Mouse (Mus musculus) CH12.LX (cell line): Measurements from ENCODE around the gene Comtd1. TPM values are rescaled to one million over a fixed set of nuclear protein-coding genes. Genes with fewer than 3 reads are reported as not detected.

Source experiments
- DNase-seq: peaks from one replicate; pipeline ENCODE4 v3.0.0-alpha.2; 2013; ENCODE audit errors: extremely low read depth
- H3K27ac ChIP-seq: 2 replicates; pipeline ENCODE4 v1.5.1; 2012; ENCODE audit warnings: low read depth, mild to moderate bottlenecking, control low read depth, moderate library complexity; ENCODE audit not compliant: insufficient read depth
- H3K27me3 ChIP-seq: replicated peaks from 2 replicates; pipeline ENCODE3; 2012; ENCODE audit warnings: inconsistent platforms
- H3K36me3 ChIP-seq, 2 experiments: replicated peaks in 1 of 2; 2 replicates each; pipeline versions ENCODE3 to v1.6.1; 2012; ENCODE audit warnings: inconsistent platforms in 1 of 2, low read length in 1 of 2, mild to moderate bottlenecking in 1 of 2, mixed read lengths in 1 of 2, moderate library complexity in 1 of 2; ENCODE audit not compliant: control insufficient read depth in 1 of 2, insufficient read depth in 1 of 2
- H3K4me1 ChIP-seq, 2 experiments: 2 replicates each; pipeline ENCODE4 v1.6.1; 2012; ENCODE audit warnings: inconsistent platforms in 1 of 2, moderate library complexity in 1 of 2; ENCODE audit not compliant: insufficient read depth in 2 of 2, control insufficient read depth in 1 of 2
- H3K4me2 ChIP-seq: 2 replicates; pipeline ENCODE4 v1.6.1; 2012; ENCODE audit warnings: low read depth, mild to moderate bottlenecking, control low read depth; ENCODE audit not compliant: poor library complexity, insufficient read depth, severe bottlenecking
- H3K4me3 ChIP-seq, 3 experiments: fragments of 150-350 bp in 1 of 3; sonication (generic) in 1 of 3; replicated peaks in 1 of 3; 2 replicates each; pipeline versions ENCODE3 to v1.5.1; 2011 to 2012; ENCODE audit warnings: low read depth in 2 of 3, low read length in 2 of 3, mild to moderate bottlenecking in 2 of 3, moderate library complexity in 2 of 3, control low read depth in 1 of 3, improper control_type of control experiment in 1 of 3, inconsistent platforms in 1 of 3, mixed read lengths in 1 of 3; ENCODE audit not compliant: poor library complexity in 1 of 3
- H3K79me2 ChIP-seq: replicated peaks from 2 replicates; pipeline ENCODE4 v1.6.1; 2012; ENCODE audit warnings: mild to moderate bottlenecking, moderate library complexity; ENCODE audit not compliant: control insufficient read depth, poor library complexity, insufficient read depth, severe bottlenecking; ENCODE audit errors: extremely low read depth
- H3K9ac ChIP-seq: 2 replicates; pipeline ENCODE4 v1.6.1; 2012; ENCODE audit warnings: low read depth, mild to moderate bottlenecking, control low read depth, moderate library complexity; ENCODE audit not compliant: insufficient read depth
- H3K9me3 ChIP-seq: replicated peaks from 2 replicates; pipeline ENCODE3; 2012; ENCODE audit warnings: low read length, inconsistent platforms, mixed read lengths
- CHD1 ChIP-seq: IDR thresholded peaks from 2 replicates; pipeline ENCODE4 v1.6.1; 2012; ENCODE audit warnings: low read depth, low read length, improper control_type of control experiment, inconsistent platforms
- E2F4 ChIP-seq: IDR thresholded peaks from 2 replicates; pipeline ENCODE4 v1.6.1; 2011; ENCODE audit warnings: low read depth, low read length, improper control_type of control experiment; ENCODE audit not compliant: insufficient replicate concordance
- ELF1 ChIP-seq: IDR thresholded peaks from 2 replicates; pipeline ENCODE4 v1.6.1; 2014; ENCODE audit warnings: low read depth, mild to moderate bottlenecking, inconsistent platforms, low read length, improper control_type of control experiment
- EP300 ChIP-seq: IDR thresholded peaks from 2 replicates; pipeline ENCODE4 v1.6.1; 2011; ENCODE audit warnings: low read length, improper control_type of control experiment
- ETS1 ChIP-seq: conservative IDR thresholded peaks from 2 replicates; pipeline ENCODE4 v1.6.1; 2012; ENCODE audit warnings: low read depth, mild to moderate bottlenecking, inconsistent platforms, low read length, improper control_type of control experiment, moderate library complexity
- GABPA ChIP-seq: IDR thresholded peaks from 2 replicates; pipeline ENCODE4 v1.6.1; 2012; ENCODE audit warnings: low read depth, low read length, improper control_type of control experiment, inconsistent platforms; ENCODE audit not compliant: insufficient replicate concordance
- IRF4 ChIP-seq: IDR thresholded peaks from 2 replicates; pipeline ENCODE4 v1.6.1; 2014; ENCODE audit warnings: low read depth, mild to moderate bottlenecking, inconsistent platforms, low read length, improper control_type of control experiment
- JUN ChIP-seq: IDR thresholded peaks from 2 replicates; pipeline ENCODE4 v1.6.1; 2011; ENCODE audit warnings: low read depth, mild to moderate bottlenecking, low read length, improper control_type of control experiment, moderate library complexity; ENCODE audit not compliant: insufficient read depth
- MAFK ChIP-seq: IDR thresholded peaks from 2 replicates; pipeline ENCODE4 v1.6.1; 2011; ENCODE audit warnings: low read length, improper control_type of control experiment; ENCODE audit not compliant: insufficient replicate concordance
- MAX ChIP-seq: IDR thresholded peaks from 2 replicates; pipeline ENCODE4 v1.6.1; 2011; ENCODE audit warnings: low read length, improper control_type of control experiment
- MEF2A ChIP-seq: IDR thresholded peaks from 2 replicates; pipeline ENCODE4 v1.6.1; 2014; ENCODE audit warnings: low read depth, mild to moderate bottlenecking, inconsistent platforms, low read length, improper control_type of control experiment, borderline replicate concordance
- MXI1 ChIP-seq: IDR thresholded peaks from 2 replicates; pipeline ENCODE4 v1.6.1; 2011; ENCODE audit warnings: mild to moderate bottlenecking, low read depth, low read length, improper control_type of control experiment
- NELFE ChIP-seq: IDR thresholded peaks from 2 replicates; pipeline ENCODE4 v1.6.1; 2011; ENCODE audit warnings: low read depth, low read length, improper control_type of control experiment
- POLR2A ChIP-seq: IDR thresholded peaks from 2 replicates; pipeline ENCODE4 v1.6.1; 2011; ENCODE audit warnings: low read depth, mild to moderate bottlenecking, improper control_type of control experiment, low read length
- RCOR1 ChIP-seq: conservative IDR thresholded peaks from 2 replicates; pipeline ENCODE4 v1.6.1; 2012; ENCODE audit warnings: low read depth, mild to moderate bottlenecking, inconsistent platforms, low read length, improper control_type of control experiment
- SIN3A ChIP-seq: IDR thresholded peaks from 2 replicates; pipeline ENCODE4 v1.6.1; 2012; ENCODE audit warnings: low read length, improper control_type of control experiment, inconsistent platforms
- SMC3 ChIP-seq: IDR thresholded peaks from 2 replicates; pipeline ENCODE4 v1.6.1; 2011; ENCODE audit warnings: low read depth, low read length, improper control_type of control experiment
- TBP ChIP-seq: conservative IDR thresholded peaks from 2 replicates; pipeline ENCODE4 v1.6.1; 2011; ENCODE audit warnings: low read depth, low read length, improper control_type of control experiment
- TCF12 ChIP-seq: IDR thresholded peaks from 2 replicates; pipeline ENCODE4 v1.6.1; 2014; ENCODE audit warnings: low read depth, mild to moderate bottlenecking, inconsistent platforms, low read length, improper control_type of control experiment
- UBTF ChIP-seq: IDR thresholded peaks from 2 replicates; pipeline ENCODE4 v1.6.1; 2012; ENCODE audit warnings: low read depth, mild to moderate bottlenecking, inconsistent platforms, low read length, improper control_type of control experiment, moderate library complexity
- ZKSCAN1 ChIP-seq: IDR thresholded peaks from 2 replicates; pipeline ENCODE4 v1.6.1; 2012; ENCODE audit warnings: low read depth, inconsistent platforms, low read length, improper control_type of control experiment, borderline replicate concordance
- dilution Hi-C: fragments of 300-500 bp; cut with MboI; formaldehyde crosslinking; loops from 2 replicates; pipeline ENCODE4 v1.14.3; 2020; ENCODE audit warnings: low sequenced_read_pairs; ENCODE audit not compliant: extremely low pct_unique_long_range_greater_than_20kb, extremely low pct_ligation_motif_present
- in situ Hi-C: fragments of 300-500 bp; cut with MboI; formaldehyde crosslinking; loops from 3 replicates; pipeline ENCODE4 v1.14.3; 2019; ENCODE audit warnings: low sequenced_read_pairs, low pct_ligation_motif_present, low pct_unique_long_range_greater_than_20kb, mixed read lengths
- polyA plus RNA-seq: library from polyadenylated mRNA; unstranded; fragments of >175 nt; gene quantifications from 2 replicates; pipeline ENCODE4 v1.2.1, GENCODE M21; 2012; ENCODE audit warnings: low read depth; ENCODE audit not compliant: insufficient read length
- total RNA-seq, 2 experiments: library from RNA; depleted of rRNA; stranded (reverse); fragments of 300-350 nt in 1 of 2; fragments of >200 nt in 1 of 2; gene quantifications; 2 replicates each; pipeline ENCODE4 v1.2.3; 2012 to 2014

The Comtd1 gene
- total and polyA plus RNA-seq, 3 experiments = 14.2 to 34.9 (median 29.0) TPM

- Histone ChIP-seq H3K79me2 (no peaks in the 10 kb centered on the region), H3K9me3 (no peaks in the 10 kb centered on the region), H3K36me3 (no peaks in the 10 kb centered on the region), H3K9ac (no peak overlapping the region), H3K27me3 (no peaks in the 10 kb centered on the region), H3K4me2 (no peak overlapping the region), H3K4me1 (no peaks in the 10 kb centered on the region), H3K4me3 (no peak overlapping the region), H3K27ac (no peak overlapping the region)
- no peak for DNase-seq
- dilution Hi-C loops = no loop called here
- in situ Hi-C loops = no loop called here
- TF ChIP-seq SIN3A (no peak), CHD1 (no peak), TBP (no peak), ELF1 (no peak), MAX (no peak), MXI1 (no peak), NELFE (no peak), UBTF (no peak), IRF4 (no peak), POLR2A (no peak), GABPA (no peak), E2F4 (no peak), MEF2A (no peak), ETS1 (no peak)
These were observed 43.5 kb upstream of the Comtd1 start for GRCm38 (mm10) chr14:21892341-21892659.

DNA sequence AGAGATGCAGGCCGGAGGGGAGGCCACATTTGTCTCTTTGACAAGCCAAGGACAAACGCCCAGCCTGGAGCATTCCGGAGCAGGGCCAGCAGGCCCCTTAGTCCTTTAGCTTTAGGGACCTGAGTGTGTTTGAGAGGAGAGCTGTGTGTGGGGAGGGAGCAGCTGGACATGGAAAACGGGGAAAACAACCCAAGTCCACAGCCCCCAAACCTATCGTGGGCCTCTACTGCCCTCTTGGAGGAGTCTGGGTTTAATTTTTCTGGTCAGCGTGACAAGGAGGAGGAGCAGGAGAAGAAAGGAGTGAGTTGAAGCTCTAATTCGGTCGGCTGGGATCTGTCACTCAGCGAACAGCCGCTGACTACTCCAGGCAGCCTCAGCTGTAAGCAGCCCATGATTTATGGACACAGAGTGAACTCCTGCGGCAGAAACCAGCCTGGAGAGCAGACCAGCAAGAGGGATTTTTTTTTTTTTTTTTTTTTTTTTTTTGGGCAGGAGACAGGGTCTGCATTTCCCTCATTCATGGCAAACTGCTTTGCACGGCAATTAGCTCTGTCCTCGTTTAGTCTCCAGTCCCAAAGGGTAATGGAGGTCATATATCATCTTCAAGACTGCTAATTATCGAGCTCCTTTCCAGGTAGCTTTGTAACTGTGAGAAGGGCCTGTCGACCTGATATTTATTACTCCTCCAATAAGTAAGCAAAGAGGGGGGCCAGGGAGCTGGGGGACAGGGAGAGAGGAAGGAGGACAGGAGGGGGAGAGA lies 43.0 kb upstream of the Comtd1 start:
- no peaks in the 10 kb centered on the region for H3K27me3 ChIP-seq
- H3K4me2 ChIP-seq = no peak overlapping the region
- H3K4me1 ChIP-seq = no peaks in the 10 kb centered on the region
- no peak for DNase-seq
- H3K36me3 ChIP-seq = no peaks in the 10 kb centered on the region
- dilution Hi-C loops (no loop called here), in situ Hi-C loops (no loop called here)
- H3K4me3 ChIP-seq = no peak overlapping the region
- no peaks in the 10 kb centered on the region for H3K9me3 ChIP-seq
- no peak overlapping the region for H3K27ac ChIP-seq
- TF ChIP-seq TCF12 = no peak
- TF ChIP-seq MAFK = no peak
- TF ChIP-seq UBTF = no peak
- no peak for TF ChIP-seq JUN
- TF ChIP-seq ETS1 = no peak
- no peak for TF ChIP-seq EP300
- no peak for TF ChIP-seq SMC3
- no peak for TF ChIP-seq ELF1
- TF ChIP-seq MAX = no peak
- TF ChIP-seq RCOR1 = no peak
- no peak for TF ChIP-seq ZKSCAN1
- no peak for TF ChIP-seq SIN3A
- TF ChIP-seq, all 38 proteins: peak for 0
- Histone ChIP-seq H3K9ac (no peak overlapping the region), H3K79me2 (no peaks in the 10 kb centered on the region)
